Mouse (Mus musculus) E14TG2a.4 (cell line): ENCODE measurements around the gene Sema3e.

ENCODE experiments used
- CTCF ChIP-seq: conservative IDR thresholded peaks from 2 replicates; pipeline ENCODE4 v1.5.1; 2014; ENCODE audit warnings: low read length
- POU5F1 ChIP-seq: IDR thresholded peaks from 2 replicates; pipeline ENCODE4 v1.6.1; 2014; ENCODE audit warnings: low read length, borderline replicate concordance

DNA sequence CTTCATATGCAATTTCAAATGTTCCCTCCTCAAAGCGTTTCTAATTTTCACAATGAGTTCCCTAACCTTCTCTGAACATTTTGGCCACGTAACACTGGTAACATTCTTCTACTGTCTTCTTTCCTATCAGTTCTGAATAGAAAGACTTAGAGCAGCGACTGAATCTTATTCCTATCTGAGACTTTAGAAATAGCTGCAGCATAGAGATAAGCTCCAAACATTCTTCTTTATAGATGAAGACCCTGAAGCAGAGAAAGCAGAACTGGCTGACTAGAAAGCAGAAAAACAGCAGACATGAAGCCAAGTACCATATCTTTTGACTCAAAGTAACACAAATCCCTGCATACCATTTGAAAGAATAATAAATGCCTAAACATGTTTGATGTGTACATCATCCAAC lies 39.4 kb upstream of the Sema3e start:
- no peak for TF ChIP-seq CTCF
- TF ChIP-seq POU5F1 = no peak
